ENCODE assay signal across 1 mouse cellular context in the genomic region with DNA sequence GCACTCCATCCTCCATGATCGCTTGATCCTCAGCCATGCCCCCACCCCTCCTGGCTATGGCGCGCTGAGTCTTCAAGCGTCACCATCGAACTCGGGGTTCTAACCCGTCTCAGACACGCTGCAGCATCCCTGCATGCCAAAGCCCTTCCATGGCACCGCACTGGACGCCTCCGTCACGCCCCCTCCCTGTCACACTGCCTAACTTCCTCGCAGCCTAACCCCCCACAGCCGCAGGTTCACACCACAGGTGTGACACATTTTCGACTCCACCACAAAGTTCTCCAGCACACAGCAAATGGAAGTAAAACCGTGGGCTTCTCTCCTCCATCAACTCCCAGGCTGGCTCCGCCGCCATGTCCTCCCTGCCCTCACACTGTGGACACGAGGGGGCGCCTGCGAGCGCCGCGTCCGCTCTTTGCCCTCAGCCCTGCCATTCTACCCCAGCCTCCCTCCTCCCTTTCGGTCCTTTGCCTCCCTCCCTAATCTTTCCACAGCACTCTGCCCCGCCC.
A peak's percentile ranks its signal among the peaks of the same experiment; 100 is the strongest.
TF ChIP-seq lines count a peak whose summit lies in the region.

No protein-coding gene starts in this region.

TF ChIP-seq in CH12.LX, 34 proteins besides CTCF, POLR2A, EP300 and RAD21 (continued from another document):
- TF ChIP-seq MYC (IDR thresholded peaks at IDR 0.05; ENCODE audit: low read depth, low read length) (no peak), JUN (IDR thresholded peaks at IDR 0.05; ENCODE audit: insufficient read depth, low read depth, low read length) (no peak), IRF4 (IDR thresholded peaks at IDR 0.05; ENCODE audit: low read depth, low read length) (peak; percentile 57; the same call in 1 of the 2 replicates), ELF1 (IDR thresholded peaks at IDR 0.05; ENCODE audit: low read depth, low read length) (peak; percentile 43; the same call in 1 of the 2 replicates), CHD1 (IDR thresholded peaks at IDR 0.05; ENCODE audit: low read depth, low read length) (no peak), PAX5 (IDR thresholded peaks at IDR 0.05; ENCODE audit: low read length) (no peak), SIN3A (IDR thresholded peaks at IDR 0.05; ENCODE audit: low read length) (peak; percentile 27; the same call in 1 of the 2 replicates), KAT2A (IDR thresholded peaks at IDR 0.05; ENCODE audit: insufficient replicate concordance, low read length) (no peak), ZKSCAN1 (IDR thresholded peaks at IDR 0.05; ENCODE audit: borderline replicate concordance, low read depth, low read length) (no peak), E2F4 (IDR thresholded peaks at IDR 0.05; ENCODE audit: insufficient replicate concordance, low read depth, low read length) (no peak), CHD2 (IDR thresholded peaks at IDR 0.05; ENCODE audit: low read length) (no peak), HCFC1 (IDR thresholded peaks at IDR 0.05; ENCODE audit: low read depth, low read length) (no peak; the same call in 1 of the 2 replicates), SMC3 (IDR thresholded peaks at IDR 0.05; ENCODE audit: low read depth, low read length) (peak; percentile 92), ZC3H11A (IDR thresholded peaks at IDR 0.05; ENCODE audit: low read depth, low read length) (peak; percentile 33; the same call in 1 of the 2 replicates), MAZ (IDR thresholded peaks at IDR 0.05; ENCODE audit: low read depth, low read length) (peak; percentile 62), ETS1 (conservative IDR thresholded peaks at IDR 0.05; ENCODE audit: low read depth, low read length) (no peak), USF2 (conservative IDR thresholded peaks at IDR 0.05; ENCODE audit: low read depth, low read length) (no peak), TCF12 (IDR thresholded peaks at IDR 0.05; ENCODE audit: low read depth, low read length) (peak; percentile 23; the same call in 1 of the 2 replicates), TBP (conservative IDR thresholded peaks at IDR 0.05; ENCODE audit: low read depth, low read length) (no peak), MAX (IDR thresholded peaks at IDR 0.05; ENCODE audit: low read length) (no peak), ZNF384 (IDR thresholded peaks at IDR 0.05; ENCODE audit: low read depth, low read length) (no peak), POLR2AphosphoS2 (IDR thresholded peaks at IDR 0.05; ENCODE audit: low read depth, low read length) (no peak), MAFK (IDR thresholded peaks at IDR 0.05; ENCODE audit: insufficient replicate concordance, low read length) (no peak), USF1 (IDR thresholded peaks at IDR 0.05; ENCODE audit: low read depth, low read length) (no peak), RCOR1 (conservative IDR thresholded peaks at IDR 0.05; ENCODE audit: low read depth, low read length) (no peak), NELFE (IDR thresholded peaks at IDR 0.05; ENCODE audit: low read depth, low read length) (no peak; the same call in 1 of the 2 replicates), MXI1 (IDR thresholded peaks at IDR 0.05; ENCODE audit: low read depth, low read length) (peak; percentile 78)
TF ChIP-seq in CH12.LX: peak in this region for 8.
